Mouse (Mus musculus) small intestine, adult 2 months (tissue): Measurements from ENCODE around the gene Jup. TPM values are rescaled to one million over a fixed set of nuclear protein-coding genes. Genes with fewer than 3 reads are reported as not detected.

Experiments used
- H3K27ac ChIP-seq: fragments of 200-500 bp; 2 replicates; pipeline ENCODE4 v1.5.1; 2012; ENCODE audit warnings: low read depth, low read length, control low read depth, inconsistent platforms; ENCODE audit not compliant: insufficient read depth
- H3K27me3 ChIP-seq: fragments of 200-500 bp; 2 replicates; pipeline ENCODE4 v1.6.1; 2012; ENCODE audit warnings: mild to moderate bottlenecking, moderate library complexity, low read length, inconsistent platforms; ENCODE audit not compliant: control insufficient read depth, insufficient read depth
- H3K36me3 ChIP-seq: fragments of 200-500 bp; 2 replicates; pipeline ENCODE4 v1.6.1; 2012; ENCODE audit warnings: mild to moderate bottlenecking, low read length, control low read depth, inconsistent platforms; ENCODE audit not compliant: control insufficient read depth, insufficient read depth
- H3K4me1 ChIP-seq: fragments of 200-500 bp; 2 replicates; pipeline ENCODE4 v1.6.1; 2012; ENCODE audit warnings: low read length, inconsistent platforms, mixed read lengths; ENCODE audit not compliant: control insufficient read depth, insufficient read depth, insufficient read length
- H3K4me3 ChIP-seq: fragments of 200-500 bp; 2 replicates; pipeline ENCODE4 v1.5.1; 2012; ENCODE audit warnings: low read depth, mild to moderate bottlenecking, control low read depth, inconsistent platforms, low read length, moderate library complexity
- CTCF ChIP-seq: fragments of 200-500 bp; IDR thresholded peaks from 2 replicates; pipeline ENCODE4 v1.5.1; 2012; ENCODE audit warnings: low read depth, mild to moderate bottlenecking, control low read depth, inconsistent platforms, low read length, moderate library complexity, mixed read lengths; ENCODE audit not compliant: insufficient replicate concordance, insufficient read length; ENCODE audit errors: extremely low read depth
- POLR2A ChIP-seq: fragments of 200-500 bp; IDR thresholded peaks from 2 replicates; pipeline ENCODE4 v1.6.1; 2012; ENCODE audit warnings: low read depth, mild to moderate bottlenecking, control low read depth, inconsistent platforms, low read length, moderate library complexity
- WGBS: fragments of 180-500 bp; shearing (Covaris S2); methylation state at CpG from one replicate; pipeline ENCODE4 v1.1.7; 2018; 5-methylcytosine and 5-hydroxymethylcytosine counted together
- polyA plus RNA-seq: library from polyadenylated mRNA; depleted of rRNA; stranded (reverse); fragments of >200 nt; gene quantifications from 2 replicates; pipeline ENCODE4 v1.2.3, GENCODE M21; 2012

Jup gene
- polyA plus RNA-seq, 1 experiment: 689 TPM

GRCm38 (mm10) chr11:100378446-100378845 lies 19.1 kb downstream of the Jup start:
- peaks cover 85% of the 10 kb centered on the region for H3K36me3 ChIP-seq
- no peaks in the 10 kb centered on the region for H3K27me3 ChIP-seq
- H3K27ac ChIP-seq: no peak overlapping the region
- WGBS: 91% methylated on average over 5 of the region's 5 CpGs
- TF ChIP-seq CTCF: no peak
- no peak for TF ChIP-seq POLR2A
- H3K4me1 ChIP-seq: no peaks in the 10 kb centered on the region; the same call in 1 of the 2 replicates
- H3K4me3 ChIP-seq: no peak overlapping the region

DNA sequence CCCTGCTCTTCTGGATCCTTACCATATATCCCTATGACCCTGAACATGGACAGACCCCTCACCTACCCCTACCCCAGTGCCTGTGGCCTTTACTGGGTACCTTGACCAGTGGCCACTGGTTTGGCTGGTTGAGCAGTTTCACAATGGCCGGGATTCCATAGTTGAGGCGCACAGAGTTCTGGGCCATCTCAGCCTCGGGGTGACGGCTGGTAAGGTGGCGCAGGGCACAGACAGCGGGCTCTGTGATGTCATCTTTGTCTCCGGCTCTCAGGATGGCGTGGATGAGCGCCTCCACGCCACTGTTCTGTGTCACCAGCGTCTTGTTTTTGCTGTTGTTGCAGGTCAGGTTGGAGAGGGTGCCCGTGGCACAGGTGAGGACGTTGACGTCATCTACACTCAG lies 19.6 kb downstream of the Jup start:
- TF ChIP-seq POLR2A: no peak
- 95% methylated on average over 14 of the region's 14 CpGs for WGBS
- Histone ChIP-seq H3K4me1 (no peaks in the 10 kb centered on the region; the same call in 1 of the 2 replicates), H3K4me3 (no peak overlapping the region), H3K27me3 (no peaks in the 10 kb centered on the region), H3K27ac (no peak overlapping the region), H3K36me3 (peaks cover 85% of the 10 kb centered on the region)

GRCm38 (mm10) chr11:100376746-100377389 lies 20.7 kb downstream of the Jup start:
- WGBS: 88% methylated on average over 21 of the region's 21 CpGs
- Histone ChIP-seq H3K27ac (no peak overlapping the region), H3K27me3 (no peaks in the 10 kb centered on the region), H3K4me3 (no peak overlapping the region), H3K36me3 (peaks cover 86% of the 10 kb centered on the region), H3K4me1 (no peaks in the 10 kb centered on the region; the same call in 1 of the 2 replicates)
- no peak for TF ChIP-seq POLR2A
- TF ChIP-seq CTCF: no peak

DNA sequence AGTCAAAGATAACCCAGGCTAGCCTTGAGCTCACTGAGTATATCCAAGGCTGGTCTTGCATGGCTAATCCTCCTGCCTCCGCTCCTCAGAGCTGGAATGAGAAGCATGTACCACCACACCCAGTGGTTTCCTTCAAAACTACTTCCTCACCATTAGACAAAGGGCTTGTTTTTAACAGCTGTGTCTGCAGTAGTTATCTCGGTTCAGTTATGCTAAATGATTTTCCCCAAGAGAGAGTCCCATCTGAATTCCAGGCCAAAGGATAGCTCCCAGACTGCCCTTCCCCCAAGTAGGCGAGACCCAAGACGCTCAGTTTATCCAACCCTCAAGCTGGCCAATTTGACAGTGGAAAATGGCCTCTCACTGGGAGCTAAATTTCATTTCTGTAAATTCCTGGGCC lies 21.6 kb downstream of the Jup start:
- H3K27ac ChIP-seq: no peak overlapping the region
- H3K27me3 ChIP-seq: no peaks in the 10 kb centered on the region
- H3K4me1 ChIP-seq: no peaks in the 10 kb centered on the region; the same call in 1 of the 2 replicates
- peaks cover 89% of the 10 kb centered on the region for H3K36me3 ChIP-seq
- H3K4me3 ChIP-seq: no peak overlapping the region
- WGBS: 65% methylated on average over 4 of the region's 4 CpGs
- TF ChIP-seq POLR2A (no peak), CTCF (no peak)

GRCm38 (mm10) chr11:100375127-100375526 lies 22.4 kb downstream of the Jup start:
- Histone ChIP-seq H3K4me3 (no peak overlapping the region), H3K36me3 (peaks cover 88% of the 10 kb centered on the region), H3K4me1 (no peaks in the 10 kb centered on the region; the same call in 1 of the 2 replicates), H3K27me3 (no peaks in the 10 kb centered on the region), H3K27ac (no peak overlapping the region)
- TF ChIP-seq CTCF (no peak), POLR2A (no peak)
- WGBS: 88% methylated on average over 9 of the region's 9 CpGs

DNA sequence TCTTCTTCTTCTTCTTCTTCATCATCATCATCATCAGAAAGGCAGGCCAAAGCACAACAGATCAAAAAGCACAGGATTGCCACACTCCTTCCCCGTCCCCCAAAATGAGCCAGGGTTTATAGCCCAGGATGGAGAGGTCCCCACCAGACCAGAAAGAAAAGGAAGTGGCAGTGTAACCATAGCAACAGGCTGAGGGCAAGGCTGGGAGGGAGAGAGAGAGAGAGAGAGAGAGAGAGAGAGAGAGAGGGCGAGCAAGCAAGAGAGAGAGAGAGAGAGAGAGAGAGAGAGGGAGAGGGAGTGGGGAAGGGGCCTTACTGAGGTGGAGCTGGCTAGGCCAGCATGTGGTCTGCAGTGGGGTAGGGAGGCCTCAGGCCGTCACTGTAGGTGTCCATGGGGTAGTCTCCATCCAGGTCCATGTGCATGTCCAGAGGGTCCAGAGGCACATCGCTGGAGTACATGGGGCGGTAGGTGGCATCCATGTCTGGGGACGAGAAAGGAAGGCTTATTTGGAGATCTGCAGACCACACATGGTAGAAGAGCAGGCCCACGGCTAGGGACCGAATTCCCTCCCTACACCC lies 25.5 kb downstream of the Jup start:
- H3K4me3 ChIP-seq: no peak overlapping the region
- H3K27ac ChIP-seq: no peak overlapping the region
- no peaks in the 10 kb centered on the region; the same call in 1 of the 2 replicates for H3K4me1 ChIP-seq
- TF ChIP-seq CTCF: no peak
- TF ChIP-seq POLR2A: no peak
- WGBS: 92% methylated on average over 7 of the region's 8 CpGs
- H3K36me3 ChIP-seq: peaks cover 68% of the 10 kb centered on the region
- H3K27me3 ChIP-seq: no peaks in the 10 kb centered on the region

GRCm38 (mm10) chr11:100369822-100370221 lies 27.7 kb downstream of the Jup start:
- H3K36me3 ChIP-seq: peaks cover 49% of the 10 kb centered on the region
- H3K27me3 ChIP-seq: no peaks in the 10 kb centered on the region
- 78% methylated on average over 8 of the region's 8 CpGs for WGBS
- no peak overlapping the region for H3K27ac ChIP-seq
- no peaks in the 10 kb centered on the region for H3K4me1 ChIP-seq
- no peak overlapping the region for H3K4me3 ChIP-seq
- TF ChIP-seq POLR2A (no peak), CTCF (no peak)
